Mouse (Mus musculus) liver, embryonic 11.5 days (tissue): ENCODE results near the gene Ifnlr1. TPM values are rescaled to one million over a fixed set of nuclear protein-coding genes. Genes with fewer than 3 reads are reported as not detected.
"Not testable (repeated sequence)": the region's sequence is repeated elsewhere in the genome, so short reads cannot be mapped to it uniquely, and the experiment has no call there.

ENCODE experiments used
- ATAC-seq: fragments of 200-750 bp; cut with Nextera tagmentation; replicated peaks from 2 replicates; pipeline ENCODE4 v1.8.0; 2017; ENCODE audit warnings: moderate number of reproducible peaks, mild to moderate bottlenecking, moderate TSS enrichment, moderate library complexity; ENCODE audit not compliant: low FRiP score
- DNase-seq: peaks from one replicate; pipeline ENCODE4 v3.0.0-alpha.2; 2017; ENCODE audit warnings: low spot score
- H3K27ac ChIP-seq: fragments of 300-500 bp; sonication (generic); 2 replicates; pipeline ENCODE4 v1.5.1; 2014; ENCODE audit warnings: mild to moderate bottlenecking, low read depth, low read length, control low read depth
- H3K27me3 ChIP-seq: fragments of 300-500 bp; sonication (generic); replicated peaks from 2 replicates; pipeline ENCODE4 v1.6.1; 2014; ENCODE audit warnings: low read length, mixed read lengths; ENCODE audit not compliant: control insufficient read depth, insufficient read depth
- H3K36me3 ChIP-seq: fragments of 300-500 bp; sonication (generic); 2 replicates; pipeline ENCODE4 v1.6.1; 2014; ENCODE audit warnings: mild to moderate bottlenecking, low read length, moderate library complexity, mixed read lengths; ENCODE audit not compliant: control insufficient read depth, insufficient read depth
- H3K4me1 ChIP-seq: fragments of 300-500 bp; sonication (generic); replicated peaks from 2 replicates; pipeline ENCODE4 v1.6.1; 2014; ENCODE audit warnings: low read length, mixed read lengths; ENCODE audit not compliant: control insufficient read depth, insufficient read depth
- H3K4me2 ChIP-seq: fragments of 300-500 bp; sonication (generic); 2 replicates; pipeline ENCODE4 v1.6.1; 2014; ENCODE audit warnings: mild to moderate bottlenecking, control low read depth, moderate library complexity
- H3K4me3 ChIP-seq: fragments of 300-500 bp; sonication (generic); 2 replicates; pipeline ENCODE4 v1.5.1; 2014; ENCODE audit warnings: low read depth, low read length, control low read depth
- H3K9ac ChIP-seq: fragments of 300-500 bp; sonication (generic); 2 replicates; pipeline ENCODE4 v1.6.1; 2014; ENCODE audit warnings: low read depth, low read length, control low read depth
- H3K9me3 ChIP-seq: fragments of 300-500 bp; sonication (generic); 2 replicates; pipeline ENCODE4 v1.6.1; 2016; ENCODE audit warnings: low read length, inconsistent platforms, mixed read lengths; ENCODE audit not compliant: control insufficient read depth
- WGBS: fragments of 180-500 bp; shearing (Covaris S2); extraction: QIAGEN DNeasy Blood & Tissue Kit; methylation state at CpG from one replicate; pipeline ENCODE4 v1.1.7; 2014; 5-methylcytosine and 5-hydroxymethylcytosine counted together
- polyA plus RNA-seq: library from polyadenylated mRNA; unstranded; fragments of >200 nt; fragmentation: Nextera tagmentation; extraction: Ambion mirVana; gene quantifications from 2 replicates; pipeline ENCODE4 v1.2.1, GENCODE M21; 2014

Gene Ifnlr1
- polyA plus RNA-seq, 1 experiment from 2014 or later = 0.07 TPM

GRCm38 (mm10) chr4:135698498-135698897 lies 12.4 kb downstream of the Ifnlr1 start:
- H3K27me3 ChIP-seq = no peaks in the 10 kb centered on the region
- no peaks in the 10 kb centered on the region for H3K36me3 ChIP-seq
- H3K4me1 ChIP-seq = no peaks in the 10 kb centered on the region
- WGBS = 74% methylated on average over 7 of the region's 7 CpGs
- no peak for ATAC-seq
- no peaks in the 10 kb centered on the region for H3K9me3 ChIP-seq
- no peak overlapping the region for H3K4me2 ChIP-seq
- H3K9ac ChIP-seq = no peak overlapping the region
- H3K4me3 ChIP-seq = no peak overlapping the region
- H3K27ac ChIP-seq = no peak overlapping the region
- DNase-seq = no peak

- no peak for ATAC-seq
Measured at GRCm38 (mm10) chr4:135703497-135703896, 17.4 kb downstream of the Ifnlr1 start.

GRCm38 (mm10) chr4:135704016-135704415 lies 17.9 kb downstream of the Ifnlr1 start:
- no peaks in the 10 kb centered on the region for H3K9me3 ChIP-seq
- no peaks in the 10 kb centered on the region for H3K36me3 ChIP-seq
- H3K4me3 ChIP-seq = no peak overlapping the region
- no peak overlapping the region for H3K4me2 ChIP-seq
- DNase-seq (no peak), ATAC-seq (no peak)
- WGBS = 38% methylated on average over 6 of the region's 6 CpGs
- H3K9ac ChIP-seq = no peak overlapping the region
- H3K4me1 ChIP-seq = peaks cover 4% of the 10 kb centered on the region
- no peaks in the 10 kb centered on the region for H3K27me3 ChIP-seq
- H3K27ac ChIP-seq = no peak overlapping the region

More at GRCm38 (mm10) chr4:135703497-135703896, 17.4 kb downstream of the Ifnlr1 start:
- Histone ChIP-seq H3K9ac (no peak overlapping the region), H3K27ac (no peak overlapping the region), H3K4me2 (no peak overlapping the region), H3K4me1 (peaks cover 4% of the 10 kb centered on the region), H3K4me3 (no peak overlapping the region), H3K27me3 (no peaks in the 10 kb centered on the region), H3K9me3 (no peaks in the 10 kb centered on the region), H3K36me3 (no peaks in the 10 kb centered on the region)
- no peak for DNase-seq
- 62% methylated on average over 13 of the region's 13 CpGs for WGBS

- H3K9ac ChIP-seq = no peak overlapping the region
- H3K27me3 ChIP-seq = no peaks in the 10 kb centered on the region
- ATAC-seq = no peak
- H3K4me2 ChIP-seq = no peak overlapping the region
- no peak overlapping the region for H3K27ac ChIP-seq
- no peaks in the 10 kb centered on the region for H3K36me3 ChIP-seq
- DNase-seq = no peak
- WGBS = 76% methylated on average over 6 of the region's 6 CpGs
- H3K4me1 ChIP-seq = peaks cover 4% of the 10 kb centered on the region
- no peak overlapping the region for H3K4me3 ChIP-seq
- H3K9me3 ChIP-seq = no peaks in the 10 kb centered on the region
Measured at GRCm38 (mm10) chr4:135706045-135706444, 20.0 kb downstream of the Ifnlr1 start.

- Histone ChIP-seq H3K4me3 (peak overlapping the region; percentile 19; the same call in 1 of the 2 replicates), H3K9ac (no peak overlapping the region), H3K36me3 (no peaks in the 10 kb centered on the region), H3K27me3 (no peaks in the 10 kb centered on the region), H3K9me3 (no peaks in the 10 kb centered on the region), H3K4me2 (peak overlapping the region; percentile 60), H3K27ac (no peak overlapping the region), H3K4me1 (peaks cover under 1% of the 10 kb centered on the region)
- ATAC-seq (peak; percentile 65; the same call in 1 of the 2 replicates), DNase-seq (peak; percentile 83)
- 12% methylated on average over 8 of the region's 8 CpGs for WGBS
Measured at GRCm38 (mm10) chr4:135709072-135709564, 23.0 kb downstream of the Ifnlr1 start.

GRCm38 (mm10) chr4:135709621-135710020 lies 23.5 kb downstream of the Ifnlr1 start:
- no peaks in the 10 kb centered on the region for H3K9me3 ChIP-seq
- DNase-seq = no peak
- no peak for ATAC-seq
- no peak overlapping the region for H3K27ac ChIP-seq
- WGBS = 71% methylated on average over 11 of the region's 11 CpGs
- peak overlapping the region; percentile 60; the same call in 1 of the 2 replicates for H3K4me2 ChIP-seq
- H3K36me3 ChIP-seq = no peaks in the 10 kb centered on the region
- no peak overlapping the region for H3K9ac ChIP-seq
- H3K4me3 ChIP-seq = no peak overlapping the region
- no peaks in the 10 kb centered on the region for H3K27me3 ChIP-seq
- H3K4me1 ChIP-seq = no peaks in the 10 kb centered on the region; the same call in 1 of the 2 replicates

GRCm38 (mm10) chr4:135710392-135710791 lies 24.3 kb downstream of the Ifnlr1 start:
- H3K4me2 ChIP-seq = no peak overlapping the region
- ATAC-seq (peak; percentile 74), DNase-seq (no peak)
- H3K27ac ChIP-seq = no peak overlapping the region
- no peaks in the 10 kb centered on the region for H3K27me3 ChIP-seq
- 32% methylated on average over 3 of the region's 3 CpGs for WGBS
- no peaks in the 10 kb centered on the region for H3K9me3 ChIP-seq
- H3K4me1 ChIP-seq = no peaks in the 10 kb centered on the region; the same call in 1 of the 2 replicates
- no peak overlapping the region for H3K4me3 ChIP-seq
- no peaks in the 10 kb centered on the region for H3K36me3 ChIP-seq
- no peak overlapping the region for H3K9ac ChIP-seq

- Histone ChIP-seq H3K27me3 (no peaks in the 10 kb centered on the region), H3K4me2 (no peak overlapping the region), H3K4me1 (no peaks in the 10 kb centered on the region; the same call in 1 of the 2 replicates), H3K4me3 (no peak overlapping the region), H3K9ac (no peak overlapping the region), H3K9me3 (no peaks in the 10 kb centered on the region), H3K36me3 (no peaks in the 10 kb centered on the region), H3K27ac (no peak overlapping the region)
- 69% methylated on average over 8 of the region's 8 CpGs for WGBS
- no peak for ATAC-seq
- no peak for DNase-seq
Measured at GRCm38 (mm10) chr4:135714776-135715175, 28.7 kb downstream of the Ifnlr1 start.

GRCm38 (mm10) chr4:135716438-135716837 lies 30.4 kb downstream of the Ifnlr1 start:
- 92% methylated on average over 11 of the region's 11 CpGs for WGBS
- not testable (repeated sequence) for H3K36me3 ChIP-seq, ATAC-seq, H3K4me3 ChIP-seq, H3K4me2 ChIP-seq, H3K9ac ChIP-seq, H3K9me3 ChIP-seq, H3K27ac ChIP-seq, H3K4me1 ChIP-seq, H3K27me3 ChIP-seq, DNase-seq
